Mouse (Mus musculus) lung, embryonic 14.5 days (tissue): ENCODE measurements around the gene Tsc22d3. TPM values are rescaled to one million over a fixed set of nuclear protein-coding genes. Genes with fewer than 3 reads are reported as not detected.

ENCODE experiments used
- ATAC-seq: fragments of 200-750 bp; cut with Nextera tagmentation; 2 replicates; pipeline ENCODE4 v1.8.0; 2017; ENCODE audit warnings: mild to moderate bottlenecking, moderate TSS enrichment, moderate library complexity; ENCODE audit not compliant: insufficient read depth
- DNase-seq: peaks from one replicate; pipeline ENCODE4 v3.0.0-alpha.2; 2015
- H3K27ac ChIP-seq: fragments of 300-500 bp; sonication (generic); 2 replicates; pipeline ENCODE4 v1.5.1; 2014; ENCODE audit warnings: low read depth, mild to moderate bottlenecking, moderate library complexity
- H3K27me3 ChIP-seq: fragments of 300-500 bp; sonication (generic); 2 replicates; pipeline ENCODE4 v1.6.1; 2014; ENCODE audit warnings: low read length, control low read depth; ENCODE audit not compliant: insufficient read depth
- H3K36me3 ChIP-seq: fragments of 300-500 bp; sonication (generic); 2 replicates; pipeline ENCODE4 v1.6.1; 2014; ENCODE audit warnings: control low read depth; ENCODE audit not compliant: insufficient read depth
- H3K4me1 ChIP-seq: fragments of 300-500 bp; sonication (generic); 2 replicates; pipeline ENCODE4 v1.6.1; 2014; ENCODE audit warnings: antibody characterized with exemption, control low read depth; ENCODE audit not compliant: insufficient read depth
- H3K4me2 ChIP-seq: fragments of 300-500 bp; sonication (generic); 2 replicates; pipeline ENCODE4 v1.6.1; 2014; ENCODE audit warnings: mild to moderate bottlenecking
- H3K4me3 ChIP-seq: fragments of 300-500 bp; sonication (generic); 2 replicates; pipeline ENCODE4 v1.5.1; 2014; ENCODE audit warnings: low read depth, low read length
- H3K9ac ChIP-seq: fragments of 300-500 bp; sonication (generic); 2 replicates; pipeline ENCODE4 v1.6.1; 2014
- H3K9me3 ChIP-seq: fragments of 300-500 bp; sonication (generic); 2 replicates; pipeline ENCODE4 v1.6.1; 2016; ENCODE audit warnings: low read depth, low read length, control low read depth
- CTCF ChIP-seq: IDR thresholded peaks from 2 replicates; pipeline ENCODE4 v1.5.1; 2016; ENCODE audit warnings: antibody characterized with exemption, low read depth
- WGBS: fragments of 180-500 bp; shearing (Covaris S2); extraction: QIAGEN DNeasy Blood & Tissue Kit; methylation state at CpG from one replicate; pipeline ENCODE4 v1.1.7; 2014; 5-methylcytosine and 5-hydroxymethylcytosine counted together
- polyA plus RNA-seq: library from polyadenylated mRNA; unstranded; fragments of >200 nt; fragmentation: Nextera tagmentation; extraction: Ambion mirVana; gene quantifications from 2 replicates; pipeline ENCODE4 v1.2.1, GENCODE M21; 2014

Tsc22d3 gene
- polyA plus RNA-seq, 1 experiment from 2014 or later = 82.8 TPM

DNA sequence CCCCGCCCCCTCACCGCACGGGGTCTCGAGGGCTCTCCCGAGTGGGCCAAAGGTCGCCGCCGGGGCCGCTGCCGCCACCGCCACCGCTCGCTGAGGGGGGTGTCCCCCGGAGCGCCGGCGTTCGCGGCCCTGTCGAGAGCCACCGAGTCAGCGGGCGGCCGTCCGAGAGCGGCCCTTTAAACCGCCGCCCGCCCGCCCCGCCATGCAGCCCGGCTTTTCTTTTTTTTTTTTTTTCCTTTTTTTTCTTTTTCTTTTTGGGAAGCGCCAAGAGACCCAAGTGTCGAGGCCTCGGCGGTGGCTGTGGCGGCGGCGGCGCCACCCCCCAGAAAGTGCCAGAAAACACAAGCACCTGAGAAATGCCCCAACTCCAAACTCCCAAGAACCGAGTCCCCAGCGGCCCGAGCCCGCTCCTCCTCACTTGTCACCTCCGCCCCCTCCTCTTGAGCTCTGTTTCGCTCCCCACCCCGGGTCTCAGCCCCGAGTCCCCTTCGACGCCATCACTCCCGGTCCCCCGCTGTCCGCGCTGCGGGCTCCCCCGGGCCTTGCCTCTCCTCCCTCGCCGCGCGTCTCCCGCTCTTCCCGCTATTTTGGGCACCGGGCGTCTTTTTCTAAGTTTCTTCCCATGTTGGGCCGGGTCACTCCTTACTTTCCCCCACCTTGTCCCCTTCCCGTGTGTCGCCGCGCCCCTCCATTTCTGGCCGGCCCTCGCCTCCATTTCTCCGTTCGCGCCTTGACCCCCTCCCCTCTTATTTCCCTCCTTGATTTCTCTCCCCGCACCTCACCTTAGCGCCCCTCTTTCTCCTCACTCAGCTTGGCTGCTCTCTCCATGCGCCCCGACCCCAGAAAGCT lies 674 bp downstream of the Tsc22d3 start:
- 0 out of 2 replicates have a peak, but pooled peaks have one; percentile 5 for ATAC-seq
- Histone ChIP-seq H3K27me3 (peaks cover 19% of the 10 kb centered on the region; the same call in 1 of the 2 replicates), H3K4me1 (no peaks in the 10 kb centered on the region), H3K27ac (no peak overlapping the region), H3K9ac (no peak overlapping the region), H3K4me2 (peak overlapping the region; percentile 64), H3K4me3 (peak overlapping the region; percentile 46), H3K36me3 (no peaks in the 10 kb centered on the region), H3K9me3 (no peaks in the 10 kb centered on the region)
- DNase-seq = no peak
- WGBS = 14% methylated on average over 57 of the region's 78 CpGs
- no peak for TF ChIP-seq CTCF

DNA sequence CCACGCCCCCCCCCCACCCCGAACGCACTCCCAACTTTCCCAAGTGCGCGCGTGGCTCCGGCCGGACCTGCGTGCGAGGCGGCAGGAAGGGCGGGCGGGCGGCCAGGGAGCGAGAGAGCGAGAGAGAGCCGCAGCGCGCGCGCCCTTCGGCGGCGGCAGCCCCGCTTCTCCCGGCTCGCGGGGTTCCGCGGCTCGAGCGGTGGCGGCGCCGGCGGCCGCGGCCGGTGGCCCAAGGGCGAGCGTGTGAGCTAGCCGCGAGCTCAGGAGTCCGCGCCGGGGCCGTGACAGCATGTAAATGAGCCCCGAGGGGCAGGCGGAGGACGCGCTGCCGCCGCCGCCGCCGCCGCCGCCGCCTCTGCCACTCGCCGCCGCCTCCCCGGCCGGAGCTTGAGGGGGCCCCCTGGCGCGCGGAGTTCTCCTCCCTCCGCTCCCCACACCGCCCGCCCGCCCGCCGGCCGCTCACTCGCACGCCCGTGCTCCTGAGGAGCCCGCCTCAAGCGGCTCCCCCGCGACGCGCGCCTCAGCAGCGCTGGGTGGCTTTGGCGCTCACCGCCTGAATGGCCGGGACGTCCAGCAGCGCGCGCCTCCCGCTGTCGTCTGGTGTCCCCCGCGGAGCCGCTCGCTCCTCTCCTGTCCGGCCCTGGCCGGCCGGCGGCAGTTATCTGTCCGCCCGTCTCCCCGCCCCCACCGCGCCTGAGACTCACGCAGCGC lies 1.5 kb downstream of the Tsc22d3 start:
- DNase-seq (peak; percentile 67), ATAC-seq (peak; percentile 86)
- Histone ChIP-seq H3K9ac (peak overlapping the region; percentile 22; the same call in 1 of the 2 replicates), H3K4me3 (peak overlapping the region; percentile 46), H3K4me1 (no peaks in the 10 kb centered on the region), H3K27ac (no peak overlapping the region), H3K27me3 (peaks cover 19% of the 10 kb centered on the region; the same call in 1 of the 2 replicates), H3K36me3 (no peaks in the 10 kb centered on the region), H3K9me3 (no peaks in the 10 kb centered on the region), H3K4me2 (peak overlapping the region; percentile 64)
- WGBS = 4% methylated on average over 40 of the region's 109 CpGs
- TF ChIP-seq CTCF = no peak

DNA sequence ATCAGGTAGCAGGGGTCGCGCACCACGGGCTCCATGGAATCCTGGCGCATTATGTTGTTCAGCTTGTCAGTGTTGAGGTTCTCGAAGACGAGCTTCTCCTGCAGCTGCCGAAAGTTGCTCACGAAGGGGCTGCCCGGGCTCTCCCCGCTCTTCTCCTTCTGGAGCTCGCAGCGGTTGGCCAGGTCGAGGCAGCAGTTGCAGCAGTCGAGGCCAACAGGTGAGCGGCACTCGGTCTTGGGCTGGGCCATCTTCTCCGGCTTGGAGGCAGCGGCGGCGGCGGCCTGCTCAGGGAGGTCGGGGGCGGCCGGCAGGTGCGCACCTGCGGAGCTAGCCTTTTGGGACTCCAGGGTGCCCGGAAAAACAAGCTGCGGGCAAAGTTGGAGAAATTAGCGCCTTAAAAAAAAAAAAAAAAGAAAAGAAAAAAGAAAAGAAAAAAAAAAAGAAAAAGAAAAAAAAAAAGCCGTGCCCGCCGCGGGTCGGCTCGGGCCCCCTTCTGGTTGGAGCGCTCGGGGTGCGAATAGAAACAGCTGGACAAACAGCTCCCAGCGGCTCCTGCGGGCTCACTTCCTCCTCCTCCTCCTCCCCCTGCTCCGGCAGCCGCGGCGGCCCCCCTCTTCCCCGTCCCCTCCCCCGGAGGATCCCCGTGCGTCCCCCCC lies 2.1 kb downstream of the Tsc22d3 start:
- Histone ChIP-seq H3K4me2 (peak overlapping the region; percentile 64), H3K9ac (peak overlapping the region; percentile 9; the same call in 1 of the 2 replicates), H3K27me3 (peaks cover 19% of the 10 kb centered on the region; the same call in 1 of the 2 replicates), H3K4me1 (no peaks in the 10 kb centered on the region), H3K36me3 (no peaks in the 10 kb centered on the region), H3K27ac (no peak overlapping the region), H3K4me3 (peak overlapping the region; percentile 46), H3K9me3 (no peaks in the 10 kb centered on the region)
- no peak for TF ChIP-seq CTCF
- DNase-seq (peak; percentile 40), ATAC-seq (peak; percentile 43)
- 20% methylated on average over 36 of the region's 48 CpGs for WGBS

DNA sequence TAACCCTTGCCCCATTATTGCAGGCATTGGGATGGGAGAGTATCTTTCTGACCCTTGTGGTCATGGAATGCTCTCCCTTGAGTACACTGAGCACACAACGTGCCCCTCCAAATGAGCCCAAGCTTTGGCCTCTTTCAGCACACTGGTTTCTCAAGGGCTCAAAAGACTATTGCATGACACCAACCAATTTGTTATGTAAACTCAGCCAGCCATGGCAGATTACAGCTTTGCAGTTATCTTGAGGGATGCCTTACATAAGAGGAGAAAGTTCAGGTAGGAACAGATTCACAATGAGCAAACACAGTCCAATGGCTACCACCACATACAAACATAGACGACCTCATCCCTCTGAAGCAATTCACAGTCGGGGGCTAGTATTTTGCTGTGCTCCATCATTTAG lies 9.3 kb downstream of the Tsc22d3 start:
- 64% methylated on average over 3 of the region's 3 CpGs for WGBS
- ATAC-seq = no peak
- H3K4me1 ChIP-seq = no peaks in the 10 kb centered on the region

DNA sequence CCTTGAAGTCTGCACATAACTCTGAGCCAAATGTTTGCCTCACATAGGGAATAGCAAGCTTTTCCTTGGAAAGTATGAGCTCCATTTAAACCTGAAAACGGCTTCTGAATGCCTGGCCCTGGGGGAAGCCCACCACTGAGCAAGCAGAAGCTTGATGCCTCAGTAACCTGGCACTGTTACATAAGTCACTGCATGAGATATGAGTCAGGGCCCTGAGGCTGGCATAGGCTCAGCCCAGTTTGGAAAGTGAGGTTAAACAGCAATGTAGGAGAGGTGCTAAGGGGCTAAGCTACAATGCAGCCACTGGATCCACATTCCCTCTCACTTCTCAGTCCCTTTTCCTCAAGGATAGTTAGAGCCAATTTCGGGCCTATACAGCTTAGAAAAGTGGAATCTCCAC lies 10.3 kb downstream of the Tsc22d3 start:
- H3K9me3 ChIP-seq = no peaks in the 10 kb centered on the region
- no peak overlapping the region for H3K27ac ChIP-seq
- no peaks in the 10 kb centered on the region for H3K36me3 ChIP-seq
- no peak for ATAC-seq
- H3K4me3 ChIP-seq = no peak overlapping the region
- WGBS = 50% methylated on average over 2 of the region's 2 CpGs
- no peak overlapping the region for H3K4me2 ChIP-seq
- DNase-seq = no peak
- no peaks in the 10 kb centered on the region for H3K4me1 ChIP-seq
- no peak overlapping the region for H3K9ac ChIP-seq
- H3K27me3 ChIP-seq = no peaks in the 10 kb centered on the region; the same call in 1 of the 2 replicates
- TF ChIP-seq CTCF = no peak

More for the DNA sequence above, 9.3 kb downstream of the Tsc22d3 start:
- H3K27ac ChIP-seq = no peak overlapping the region
- no peaks in the 10 kb centered on the region; the same call in 1 of the 2 replicates for H3K27me3 ChIP-seq
- no peaks in the 10 kb centered on the region for H3K36me3 ChIP-seq
- H3K4me2 ChIP-seq = no peak overlapping the region
- TF ChIP-seq CTCF = no peak
- no peaks in the 10 kb centered on the region for H3K9me3 ChIP-seq
- H3K9ac ChIP-seq = no peak overlapping the region
- no peak for DNase-seq
- H3K4me3 ChIP-seq = no peak overlapping the region

- 59% methylated on average over 4 of the region's 4 CpGs for WGBS
- no peaks in the 10 kb centered on the region; the same call in 1 of the 2 replicates for H3K27me3 ChIP-seq
- no peak overlapping the region for H3K4me3 ChIP-seq
- H3K27ac ChIP-seq = no peak overlapping the region
- ATAC-seq (no peak), DNase-seq (no peak)
- no peaks in the 10 kb centered on the region for H3K9me3 ChIP-seq
- no peaks in the 10 kb centered on the region for H3K36me3 ChIP-seq
- no peaks in the 10 kb centered on the region for H3K4me1 ChIP-seq
- no peak overlapping the region for H3K4me2 ChIP-seq
- no peak overlapping the region for H3K9ac ChIP-seq
- TF ChIP-seq CTCF = no peak
These were observed 11.2 kb downstream of the Tsc22d3 start for GRCm38 (mm10) chrX:140589194-140589751.
